Mouse (Mus musculus) cerebellum, adult 18-20 months (tissue): ENCODE results near the gene Aff3.

ENCODE experiments used
- DNase-seq, 2 experiments: peaks; one replicate each; pipeline ENCODE4 v3.0.0; 2021

The Aff3 gene

DNA sequence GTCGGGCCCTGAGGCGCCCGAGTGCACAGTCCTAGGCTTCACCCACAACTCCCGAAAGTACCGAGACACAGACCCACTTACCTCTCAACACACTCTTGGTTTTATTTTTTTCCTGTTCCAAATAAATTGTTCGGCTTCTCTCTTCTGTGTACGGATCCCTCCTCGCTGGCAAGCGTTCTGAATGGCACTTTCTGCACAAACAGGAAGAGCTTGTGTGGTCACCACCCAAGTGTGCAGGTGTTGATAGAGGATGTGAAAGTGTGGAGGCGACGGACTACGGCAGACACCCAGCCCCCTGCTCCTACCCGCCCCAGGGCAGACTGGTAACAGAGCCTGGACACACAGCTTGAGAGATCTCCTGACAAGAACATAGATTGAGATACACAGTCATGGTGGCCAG, at the start of gene Aff3:
Aff3 (minus strand) TSS at position 179 of the 400 bp plus-strand sequence.
- no peak for DNase-seq

- DNase-seq = no peak
Measured at GRCm38 (mm10) chr1:38700646-38701045, 35.9 kb upstream of the Aff3 start.

DNA sequence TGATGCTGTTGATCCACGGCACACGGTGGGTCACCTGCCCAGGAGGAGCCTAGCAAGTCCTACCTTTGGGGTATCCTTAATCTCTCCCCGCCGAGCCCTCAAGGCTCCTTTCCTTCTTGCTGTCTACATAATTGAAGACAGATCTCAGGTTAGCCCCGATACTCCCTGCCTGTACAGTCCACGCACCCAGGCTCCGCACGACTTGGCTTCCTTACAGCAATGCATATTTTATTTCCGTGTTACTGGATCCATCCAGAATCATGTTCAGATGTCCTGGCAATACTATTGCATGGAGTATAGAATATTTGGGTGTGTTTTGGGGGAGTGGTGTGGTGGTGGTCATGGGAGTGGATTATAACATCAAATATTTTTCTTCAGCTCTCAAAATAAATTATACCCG, 34.5 kb upstream of the Aff3 start:
- no peak for DNase-seq

GRCm38 (mm10) chr1:38695812-38696681, 31.3 kb upstream of the Aff3 start:
- DNase-seq = no peak

- DNase-seq = no peak
Measured at GRCm38 (mm10) chr1:38695089-38695811, 30.5 kb upstream of the Aff3 start.

DNA sequence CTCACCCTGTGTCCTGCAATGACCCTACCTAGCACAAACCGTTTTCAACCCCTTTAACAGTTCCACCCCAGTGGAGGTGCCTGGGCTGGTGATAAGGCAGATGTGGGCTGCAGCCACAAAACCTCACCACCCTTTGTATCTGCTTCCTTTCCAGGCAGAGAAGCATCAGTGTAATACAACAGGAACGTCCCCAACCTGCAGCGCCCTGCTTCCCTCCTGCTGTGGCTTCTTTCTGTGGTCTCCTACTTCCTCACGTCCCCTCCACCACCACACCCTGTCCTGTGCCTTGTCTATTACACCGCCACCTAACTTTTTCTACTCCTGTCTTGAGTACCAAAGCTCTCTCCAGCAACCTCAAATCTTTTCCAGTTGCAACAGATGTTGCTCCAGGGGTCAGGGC, 29.4 kb upstream of the Aff3 start:
- no peak for DNase-seq

GRCm38 (mm10) chr1:38690471-38690870, 25.7 kb upstream of the Aff3 start:
- DNase-seq = peak; percentile 30 to 40

DNA sequence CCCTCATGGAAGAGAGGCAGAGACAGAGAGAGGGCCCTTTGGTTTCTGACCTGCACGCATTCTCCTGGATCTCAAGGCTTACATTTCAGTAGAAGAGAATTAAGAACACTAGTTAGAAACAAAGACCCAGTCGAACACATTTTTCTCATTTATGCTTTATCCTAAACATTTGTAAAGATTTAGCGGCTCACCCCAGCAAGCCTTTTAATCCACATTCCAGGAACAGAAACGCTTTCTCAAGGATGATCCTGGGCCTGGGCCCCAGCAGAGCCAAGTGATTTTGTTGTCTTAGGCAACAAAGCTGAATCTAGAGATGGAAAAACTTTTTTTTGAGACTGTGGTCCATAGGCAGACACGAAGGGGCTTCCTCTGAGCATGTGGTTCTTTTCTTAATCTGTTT, 23.5 kb upstream of the Aff3 start:
- no peak for DNase-seq

GRCm38 (mm10) chr1:38685706-38686105, 21.0 kb upstream of the Aff3 start:
- no peak for DNase-seq

GRCm38 (mm10) chr1:38683158-38683721, 18.5 kb upstream of the Aff3 start:
- DNase-seq = no peak

- no peak for DNase-seq
Measured at GRCm38 (mm10) chr1:38679890-38680289, 15.1 kb upstream of the Aff3 start.

GRCm38 (mm10) chr1:38671756-38672155, 7.0 kb upstream of the Aff3 start:
- no peak for DNase-seq

DNA sequence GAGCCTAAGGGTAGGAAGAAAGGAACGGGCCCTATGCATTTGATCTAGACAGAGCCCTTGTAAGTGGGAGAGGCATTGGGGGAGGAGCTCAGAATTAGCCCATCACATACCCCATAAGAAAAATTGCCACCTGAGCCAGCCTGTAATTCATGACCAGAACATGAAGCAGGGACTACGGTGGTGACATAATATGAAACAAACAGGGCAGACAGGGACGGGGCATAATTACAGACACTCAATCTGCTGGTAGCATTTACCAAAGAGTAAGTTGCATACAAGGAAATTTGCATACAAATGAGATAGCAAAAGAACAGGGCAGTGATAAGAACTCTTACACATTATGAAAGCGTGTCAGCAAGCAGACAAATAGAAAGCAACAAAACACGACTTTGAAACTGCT, 6.3 kb upstream of the Aff3 start:
- no peak for DNase-seq

GRCm38 (mm10) chr1:38668327-38668726, 3.6 kb upstream of the Aff3 start:
- DNase-seq = no peak

DNA sequence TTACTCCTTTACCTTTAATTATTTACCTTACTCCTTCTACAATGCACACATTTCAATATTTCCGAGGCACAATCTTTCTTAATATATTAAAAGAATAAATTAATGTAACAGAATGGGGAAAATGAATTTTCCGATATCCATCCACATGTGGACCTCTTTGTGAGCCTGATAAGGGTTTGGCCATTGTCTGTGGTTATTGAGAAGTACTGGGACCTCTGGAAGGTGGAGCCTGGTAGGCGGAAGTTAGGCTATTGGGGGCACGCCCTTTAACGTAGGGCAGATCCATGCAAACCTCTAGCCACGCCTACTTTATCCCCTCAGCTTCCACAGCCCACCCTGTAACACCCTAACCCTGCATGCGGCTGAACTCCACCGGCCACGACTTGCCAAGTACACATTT, 3.1 kb upstream of the Aff3 start:
- DNase-seq = no peak

GRCm38 (mm10) chr1:38666766-38667118, 2.0 kb upstream of the Aff3 start:
- DNase-seq = no peak

GRCm38 (mm10) chr1:38666111-38666765, 1.5 kb upstream of the Aff3 start:
- no peak for DNase-seq

DNA sequence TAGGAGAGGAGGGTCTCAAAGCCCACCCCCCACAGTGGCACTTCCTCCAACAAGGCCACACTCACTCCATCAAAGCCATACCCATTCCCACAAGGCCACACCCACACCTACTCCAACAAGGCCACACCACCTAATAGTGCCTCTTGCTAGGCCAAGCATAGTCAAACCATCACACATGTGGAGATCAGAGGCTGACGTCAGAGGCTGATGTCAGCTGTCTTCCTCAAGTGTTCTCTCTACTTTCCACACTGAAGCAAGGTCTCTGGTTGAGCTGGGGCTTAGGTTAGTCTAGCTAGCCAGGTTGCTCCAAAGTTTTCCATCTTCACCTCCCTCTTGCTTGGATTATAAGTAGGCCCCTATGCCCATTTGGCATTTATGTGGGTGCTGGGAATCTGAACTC, 856 bp upstream of the Aff3 start:
- no peak for DNase-seq

DNA sequence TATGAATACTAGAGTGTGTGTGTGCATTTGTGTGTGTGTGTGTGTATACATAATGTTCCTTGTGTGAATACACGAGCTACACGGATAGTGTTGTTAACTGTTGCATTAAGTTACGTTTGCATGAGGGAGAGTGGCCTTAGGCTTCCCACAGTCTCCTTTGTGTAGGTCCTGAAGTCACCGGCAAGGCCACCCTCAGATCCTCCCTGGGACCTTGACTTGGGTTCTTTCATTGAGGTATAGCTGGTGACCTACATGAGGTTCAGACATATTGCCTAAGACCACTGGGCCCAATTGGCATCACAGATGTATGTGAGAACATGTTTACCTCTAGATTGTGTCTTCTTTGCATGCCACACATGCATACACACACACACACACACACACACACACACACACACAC, 494 bp downstream of the Aff3 start:
- DNase-seq = no peak

DNA sequence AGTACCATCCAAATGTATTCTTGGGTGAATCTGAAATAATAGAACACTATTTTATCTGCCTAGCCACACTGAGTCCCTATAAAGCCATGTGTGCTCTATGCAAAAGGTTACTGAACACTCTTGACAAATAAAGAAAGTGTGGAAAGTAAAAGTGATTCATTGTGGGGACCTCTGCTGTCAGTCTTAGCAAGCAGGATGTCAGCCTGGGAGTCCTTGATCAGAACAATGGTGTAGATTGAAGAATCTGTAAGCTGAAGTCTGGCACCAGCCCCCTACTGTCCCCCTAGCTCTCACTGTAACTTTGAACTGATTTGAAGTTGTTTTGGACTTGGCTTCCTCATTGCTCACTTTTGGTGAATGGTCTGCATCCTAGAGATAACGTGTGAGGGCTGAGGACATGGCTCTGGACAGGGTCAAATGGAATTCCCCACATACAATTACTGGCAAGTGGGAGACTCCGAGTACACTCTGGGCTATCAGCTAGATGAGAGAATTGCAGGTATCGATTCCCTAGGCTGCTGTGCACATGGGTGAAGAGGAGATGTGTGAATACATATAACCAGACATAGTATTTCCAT, 2.0 kb downstream of the Aff3 start:
- no peak for DNase-seq

GRCm38 (mm10) chr1:38658933-38659553, 5.7 kb downstream of the Aff3 start:
- no peak for DNase-seq

- DNase-seq = no peak
Measured at GRCm38 (mm10) chr1:38658376-38658775, 6.4 kb downstream of the Aff3 start.

DNA sequence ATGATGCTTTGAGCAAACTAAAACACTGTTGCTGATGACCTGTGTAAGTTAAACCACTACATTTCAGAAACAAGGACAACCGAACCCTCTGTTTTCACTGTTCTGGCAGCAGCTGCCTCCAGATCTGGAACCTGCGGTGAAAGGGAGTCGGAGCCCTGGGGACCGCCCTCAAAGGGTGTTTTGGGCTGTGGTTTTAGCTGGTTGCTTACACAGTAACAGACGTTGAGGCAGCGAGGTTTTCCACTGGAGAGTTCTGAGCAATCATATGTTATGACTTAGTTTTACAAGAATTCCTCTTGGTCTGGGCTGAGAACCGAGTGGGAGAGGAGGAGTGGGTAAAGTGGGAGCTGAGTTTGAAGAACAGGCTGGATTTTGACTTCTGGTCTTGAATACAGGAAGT, 7.1 kb downstream of the Aff3 start:
- no peak for DNase-seq
